In genomic region chr5:135851481-135851880, GRCm38 (mm10) we compare ENCODE assay signal across 17 mouse cellular contexts. TPM values are rescaled to one million over a fixed set of nuclear protein-coding genes. Genes with fewer than 3 reads are reported as not detected.
A peak's percentile ranks its signal among the peaks of the same experiment; 100 is the strongest.
DNase-seq lines count a peak whose midpoint lies in the region; ATAC-seq and TF ChIP-seq lines count a peak whose summit lies in the region.
"Had no signal": no experiment of that assay in that cellular context is flagged by ENCODE, and none has a peak within 500 bp of the region (broad histone marks: within the 10 kb centered on the region; RNA-seq: fewer than 3 reads in every experiment).

No protein-coding gene starts in this region.

- 7% methylated on average over 14 of the region's 14 CpGs for WGBS in forebrain, embryonic 10.5 days
- WGBS in hindbrain, embryonic 12.5 days: 3% methylated on average over 9 of the region's 14 CpGs
- WGBS in midbrain, embryonic 14.5 days: 9% methylated on average over 14 of the region's 14 CpGs
- WGBS in heart, embryonic 11.5 days (ENCODE audit: insufficient replicate concordance): 2% methylated on average over 14 of the region's 14 CpGs

- peak overlapping the region; percentile 57; the same call in 1 of the 2 replicates for H3K9ac ChIP-seq in hindbrain, embryonic 12.5 days
- H3K9ac ChIP-seq in midbrain, embryonic 14.5 days (replicated peaks; ENCODE audit: low read length): 0 out of 2 replicates have a peak overlapping the region, but pooled peaks have one; percentile 9
- no peak overlapping the region for H3K9ac ChIP-seq in heart, embryonic 11.5 days (ENCODE audit: low read depth, low read length)
- H3K9ac ChIP-seq: liver, embryonic 13.5 days had no signal

- peak overlapping the region; percentile 57; the same call in 1 of the 2 replicates for H3K27ac ChIP-seq in forebrain, embryonic 10.5 days
- peak overlapping the region; percentile 96 for H3K27ac ChIP-seq in hindbrain, embryonic 12.5 days
- peak overlapping the region; percentile 94 for H3K27ac ChIP-seq in midbrain, embryonic 14.5 days (replicated peaks; ENCODE audit: low read depth, low read length)
- no peak overlapping the region for H3K27ac ChIP-seq in heart, embryonic 11.5 days (ENCODE audit: low read depth, low read length)
- H3K27ac ChIP-seq: gastrocnemius, adult 2 months; liver, embryonic 13.5 days had no signal

- no peak for DNase-seq in forebrain, embryonic 10.5 days (ENCODE audit: extremely low spot score, low spot score)
- no peak for DNase-seq in midbrain, embryonic 14.5 days
- no peak for DNase-seq in frontal cortex, postnatal 36 days (ENCODE audit: low spot score in 2 of 2)
- DNase-seq in embryo, embryonic 10 days (ENCODE audit: low spot score): no peak
- DNase-seq in layer of hippocampus, postnatal 25 days (ENCODE audit: extremely low spot score in 1 of 2, low spot score in 1 of 2): no peak
- DNase-seq: cerebellum, adult 11-12 months; gastrocnemius, adult 2 months; kidney, adult 18-20 months; liver, embryonic 13.5 days; lung, postnatal 14 days had no signal

- H3K4me2 ChIP-seq in hindbrain, embryonic 12.5 days (replicated peaks): peak overlapping the region; percentile 51
- H3K4me2 ChIP-seq in midbrain, embryonic 14.5 days (ENCODE audit: low read length): peak overlapping the region; percentile 46
- H3K4me2 ChIP-seq in heart, embryonic 11.5 days: no peak overlapping the region
- H3K4me2 ChIP-seq: liver, embryonic 13.5 days had no signal

- peak; percentile 41 for ATAC-seq in hindbrain, embryonic 12.5 days (ENCODE audit: low FRiP score)
- ATAC-seq in midbrain, embryonic 14.5 days (ENCODE audit: low FRiP score, low TSS enrichment): peak; percentile 0; the same call in 1 of the 2 replicates
- no peak for ATAC-seq in heart, embryonic 11.5 days (replicated peaks; ENCODE audit: insufficient number of reproducible peaks, low FRiP score, low TSS enrichment)
- ATAC-seq: activated CD4-positive, CD25-positive, alpha-beta regulatory T cell, adult 4 months had no signal

- H3K4me3 ChIP-seq in E14TG2a.4 (replicated peaks; ENCODE audit: low read length): peak overlapping the region; percentile 79
- H3K4me3 ChIP-seq in forebrain, embryonic 10.5 days: peak overlapping the region; percentile 24; the same call in 1 of the 2 replicates
- H3K4me3 ChIP-seq in hindbrain, embryonic 12.5 days: peak overlapping the region; percentile 13
- no peak overlapping the region for H3K4me3 ChIP-seq in midbrain, embryonic 14.5 days (replicated peaks; ENCODE audit: low read depth, low read length)
- no peak overlapping the region for H3K4me3 ChIP-seq in heart, embryonic 11.5 days (ENCODE audit: low read depth, low read length)
- H3K4me3 ChIP-seq: gastrocnemius, adult 2 months; liver, embryonic 13.5 days had no signal

- H3K36me3 ChIP-seq in E14TG2a.4 (ENCODE audit: insufficient read depth, low read length): no peaks in the 10 kb centered on the region
- no peaks in the 10 kb centered on the region for H3K36me3 ChIP-seq in forebrain, embryonic 10.5 days (replicated peaks)
- peaks cover 12% of the 10 kb centered on the region; the same call in 1 of the 2 replicates for H3K36me3 ChIP-seq in hindbrain, embryonic 12.5 days
- H3K36me3 ChIP-seq in midbrain, embryonic 14.5 days (ENCODE audit: control insufficient read depth, insufficient read depth, low read length): peaks cover 20% of the 10 kb centered on the region
- no peaks in the 10 kb centered on the region for H3K36me3 ChIP-seq in heart, embryonic 11.5 days (ENCODE audit: control insufficient read depth, insufficient read depth, low read length)
- H3K36me3 ChIP-seq: liver, embryonic 13.5 days had no signal

- no peaks in the 10 kb centered on the region for H3K9me3 ChIP-seq in E14TG2a.4 (ENCODE audit: low read length)
- 0 out of 2 replicates have a peak, but pooled peaks cover 3% of the 10 kb centered on the region for H3K9me3 ChIP-seq in forebrain, embryonic 10.5 days
- H3K9me3 ChIP-seq in hindbrain, embryonic 12.5 days (replicated peaks): no peaks in the 10 kb centered on the region
- H3K9me3 ChIP-seq in midbrain, embryonic 14.5 days (ENCODE audit: control insufficient read depth, low read length): 0 out of 2 replicates have a peak, but pooled peaks cover 3% of the 10 kb centered on the region
- no peaks in the 10 kb centered on the region for H3K9me3 ChIP-seq in heart, embryonic 11.5 days (replicated peaks; ENCODE audit: control insufficient read depth, low read length)

- peaks cover 51% of the 10 kb centered on the region for H3K27me3 ChIP-seq in E14TG2a.4 (ENCODE audit: insufficient read depth, low read length)
- peaks cover 78% of the 10 kb centered on the region for H3K27me3 ChIP-seq in forebrain, embryonic 10.5 days (ENCODE audit: poor library complexity, severe bottlenecking)
- peaks cover 39% of the 10 kb centered on the region for H3K27me3 ChIP-seq in hindbrain, embryonic 12.5 days
- H3K27me3 ChIP-seq in midbrain, embryonic 14.5 days (ENCODE audit: control insufficient read depth, insufficient read depth, low read length): peaks cover 9% of the 10 kb centered on the region
- H3K27me3 ChIP-seq in heart, embryonic 11.5 days (ENCODE audit: control insufficient read depth, insufficient read depth, low read length): peaks cover 63% of the 10 kb centered on the region

- H3K4me1 ChIP-seq in E14TG2a.4 (replicated peaks; ENCODE audit: low read depth, low read length): peaks cover 46% of the 10 kb centered on the region
- H3K4me1 ChIP-seq in forebrain, embryonic 10.5 days: peaks cover 23% of the 10 kb centered on the region
- H3K4me1 ChIP-seq in hindbrain, embryonic 12.5 days: peaks cover 39% of the 10 kb centered on the region
- peaks cover 44% of the 10 kb centered on the region for H3K4me1 ChIP-seq in midbrain, embryonic 14.5 days (ENCODE audit: control insufficient read depth, insufficient read depth, low read length)
- no peaks in the 10 kb centered on the region; the same call in 1 of the 2 replicates for H3K4me1 ChIP-seq in heart, embryonic 11.5 days (ENCODE audit: control insufficient read depth, insufficient read depth, low read length)
- H3K4me1 ChIP-seq: liver, embryonic 13.5 days had no signal

- no peak for TF ChIP-seq CTCF in E14TG2a.4 (conservative IDR thresholded peaks at IDR 0.05; ENCODE audit: low read length)

RNA-seq across cellular contexts. Expression of gene Hspb1, which starts 36.2 kb away (rescaled TPM):
- polyA plus RNA-seq in forebrain, embryonic 10.5 days (2016; fragmentation: Nextera tagmentation; extraction: Ambion mirVana): 7.2 and 7.6 TPM in 2 replicates
- 23.9 and 34.1 TPM in 2 replicates for polyA plus RNA-seq in hindbrain, embryonic 12.5 days (2016; fragmentation: Nextera tagmentation; extraction: Ambion mirVana)
- 5.5 and 6.4 TPM in 2 replicates for polyA plus RNA-seq in midbrain, embryonic 14.5 days (2014; fragmentation: Nextera tagmentation; extraction: Ambion mirVana)
- 815 and 827 TPM in 2 replicates for polyA plus RNA-seq in heart, embryonic 11.5 days (2014; fragmentation: Nextera tagmentation; extraction: Ambion mirVana)
- total RNA-seq in layer of hippocampus, postnatal 25 days (2021): 10 to 100 TPM in 1 of 2 experiments, 1 to 10 TPM in 1; 7.7 to 14.4 TPM
- polyA plus RNA-seq: activated CD4-positive, CD25-positive, alpha-beta regulatory T cell, adult 4 months had no signal

RNA-seq across cellular contexts. Expression of gene Srrm3, which starts 44.8 kb away (rescaled TPM):
- 2.9 and 4.2 TPM in 2 replicates for polyA plus RNA-seq in forebrain, embryonic 10.5 days (2016; fragmentation: Nextera tagmentation; extraction: Ambion mirVana)
- polyA plus RNA-seq in hindbrain, embryonic 12.5 days (2016; fragmentation: Nextera tagmentation; extraction: Ambion mirVana): 63.6 and 63.8 TPM in 2 replicates
- 59.8 and 66.2 TPM in 2 replicates for polyA plus RNA-seq in midbrain, embryonic 14.5 days (2014; fragmentation: Nextera tagmentation; extraction: Ambion mirVana)
- polyA plus RNA-seq in heart, embryonic 11.5 days (2014; fragmentation: Nextera tagmentation; extraction: Ambion mirVana): 0.21 TPM in 1 of 2 replicates, not detected in the other
- total RNA-seq in layer of hippocampus, postnatal 25 days (2021): 10 to 100 TPM; 62.7 to 81.7 TPM
- total RNA-seq: common myeloid progenitor, adult 5-6 weeks; gastrocnemius, adult 2 months; heart, postnatal 25 days had no signal
- polyA plus RNA-seq: activated CD4-positive, CD25-positive, alpha-beta regulatory T cell, adult 4 months; C2C12; liver, embryonic 13.5 days had no signal

Comparison
In these comparisons a context has a peak if more than half of its experiments do, and no peak if none do; other contexts are left out.
1. H3K4me3 ChIP-seq: peak in E14TG2a.4 (single experiment), forebrain, embryonic 10.5 days (single experiment) and hindbrain, embryonic 12.5 days (single experiment); none in midbrain, embryonic 14.5 days (single experiment) and heart, embryonic 11.5 days (single experiment).
2. RNA of gene Hspb1, which starts 36.2 kb away (polyA plus RNA-seq): 815 to 827 TPM in heart, embryonic 11.5 days; 23.9 to 34.1 TPM in hindbrain, embryonic 12.5 days, 7.2 to 7.6 TPM in forebrain, embryonic 10.5 days and 5.5 to 6.4 TPM in midbrain, embryonic 14.5 days; every median in the first group is over 10 times any median in the second.
3. RNA of gene Srrm3, which starts 44.8 kb away (polyA plus RNA-seq): 63.6 to 63.8 TPM in hindbrain, embryonic 12.5 days and 59.8 to 66.2 TPM in midbrain, embryonic 14.5 days; 2.9 to 4.2 TPM in forebrain, embryonic 10.5 days and 0.21 TPM in heart, embryonic 11.5 days; every median in the first group is over 10 times any median in the second.